Mouse (Mus musculus) lung, embryonic 14.5 days (tissue): ENCODE measurements around the gene H2afy. TPM values are rescaled to one million over a fixed set of nuclear protein-coding genes. Genes with fewer than 3 reads are reported as not detected.
A peak's percentile ranks its signal among the peaks of the same experiment; 100 is the strongest.

Experiments used
- ATAC-seq: fragments of 200-750 bp; cut with Nextera tagmentation; 2 replicates; pipeline ENCODE4 v1.8.0; 2017; ENCODE audit warnings: mild to moderate bottlenecking, moderate TSS enrichment, moderate library complexity; ENCODE audit not compliant: insufficient read depth
- DNase-seq: peaks from one replicate; pipeline ENCODE4 v3.0.0-alpha.2; 2015
- H3K27ac ChIP-seq: fragments of 300-500 bp; sonication (generic); 2 replicates; pipeline ENCODE4 v1.5.1; 2014; ENCODE audit warnings: low read depth, mild to moderate bottlenecking, moderate library complexity
- H3K27me3 ChIP-seq: fragments of 300-500 bp; sonication (generic); 2 replicates; pipeline ENCODE4 v1.6.1; 2014; ENCODE audit warnings: low read length, control low read depth; ENCODE audit not compliant: insufficient read depth
- H3K36me3 ChIP-seq: fragments of 300-500 bp; sonication (generic); 2 replicates; pipeline ENCODE4 v1.6.1; 2014; ENCODE audit warnings: control low read depth; ENCODE audit not compliant: insufficient read depth
- H3K4me1 ChIP-seq: fragments of 300-500 bp; sonication (generic); 2 replicates; pipeline ENCODE4 v1.6.1; 2014; ENCODE audit warnings: antibody characterized with exemption, control low read depth; ENCODE audit not compliant: insufficient read depth
- H3K4me2 ChIP-seq: fragments of 300-500 bp; sonication (generic); 2 replicates; pipeline ENCODE4 v1.6.1; 2014; ENCODE audit warnings: mild to moderate bottlenecking
- H3K4me3 ChIP-seq: fragments of 300-500 bp; sonication (generic); 2 replicates; pipeline ENCODE4 v1.5.1; 2014; ENCODE audit warnings: low read depth, low read length
- H3K9ac ChIP-seq: fragments of 300-500 bp; sonication (generic); 2 replicates; pipeline ENCODE4 v1.6.1; 2014
- H3K9me3 ChIP-seq: fragments of 300-500 bp; sonication (generic); 2 replicates; pipeline ENCODE4 v1.6.1; 2016; ENCODE audit warnings: low read depth, low read length, control low read depth
- CTCF ChIP-seq: IDR thresholded peaks from 2 replicates; pipeline ENCODE4 v1.5.1; 2016; ENCODE audit warnings: antibody characterized with exemption, low read depth
- WGBS: fragments of 180-500 bp; shearing (Covaris S2); extraction: QIAGEN DNeasy Blood & Tissue Kit; methylation state at CpG from one replicate; pipeline ENCODE4 v1.1.7; 2014; 5-methylcytosine and 5-hydroxymethylcytosine counted together
- polyA plus RNA-seq: library from polyadenylated mRNA; unstranded; fragments of >200 nt; fragmentation: Nextera tagmentation; extraction: Ambion mirVana; gene quantifications from 2 replicates; pipeline ENCODE4 v1.2.1, GENCODE M21; 2014

Gene H2afy
- polyA plus RNA-seq, 1 experiment from 2014 or later, result 377 TPM

GRCm38 (mm10) chr13:56088602-56089001 is 47.6 kb downstream of the H2afy start:
- H3K27ac ChIP-seq, result no peak overlapping the region
- peaks cover 69% of the 10 kb centered on the region for H3K36me3 ChIP-seq
- WGBS, result 72% methylated on average over 13 of the region's 13 CpGs
- TF ChIP-seq CTCF, result no peak
- H3K9me3 ChIP-seq, result no peaks in the 10 kb centered on the region
- no peak for DNase-seq
- no peak overlapping the region for H3K4me3 ChIP-seq
- H3K9ac ChIP-seq, result no peak overlapping the region
- H3K27me3 ChIP-seq, result no peaks in the 10 kb centered on the region
- no peak overlapping the region for H3K4me2 ChIP-seq
- no peak for ATAC-seq
- no peaks in the 10 kb centered on the region for H3K4me1 ChIP-seq

GRCm38 (mm10) chr13:56087936-56088335 is 48.2 kb downstream of the H2afy start:
- Histone ChIP-seq H3K9ac (no peak overlapping the region), H3K36me3 (peaks cover 74% of the 10 kb centered on the region), H3K4me1 (no peaks in the 10 kb centered on the region), H3K27ac (no peak overlapping the region), H3K9me3 (no peaks in the 10 kb centered on the region), H3K27me3 (no peaks in the 10 kb centered on the region), H3K4me2 (no peak overlapping the region), H3K4me3 (no peak overlapping the region)
- no peak for DNase-seq
- TF ChIP-seq CTCF, result no peak
- 49% methylated on average over 19 of the region's 19 CpGs for WGBS
- no peak for ATAC-seq

DNA sequence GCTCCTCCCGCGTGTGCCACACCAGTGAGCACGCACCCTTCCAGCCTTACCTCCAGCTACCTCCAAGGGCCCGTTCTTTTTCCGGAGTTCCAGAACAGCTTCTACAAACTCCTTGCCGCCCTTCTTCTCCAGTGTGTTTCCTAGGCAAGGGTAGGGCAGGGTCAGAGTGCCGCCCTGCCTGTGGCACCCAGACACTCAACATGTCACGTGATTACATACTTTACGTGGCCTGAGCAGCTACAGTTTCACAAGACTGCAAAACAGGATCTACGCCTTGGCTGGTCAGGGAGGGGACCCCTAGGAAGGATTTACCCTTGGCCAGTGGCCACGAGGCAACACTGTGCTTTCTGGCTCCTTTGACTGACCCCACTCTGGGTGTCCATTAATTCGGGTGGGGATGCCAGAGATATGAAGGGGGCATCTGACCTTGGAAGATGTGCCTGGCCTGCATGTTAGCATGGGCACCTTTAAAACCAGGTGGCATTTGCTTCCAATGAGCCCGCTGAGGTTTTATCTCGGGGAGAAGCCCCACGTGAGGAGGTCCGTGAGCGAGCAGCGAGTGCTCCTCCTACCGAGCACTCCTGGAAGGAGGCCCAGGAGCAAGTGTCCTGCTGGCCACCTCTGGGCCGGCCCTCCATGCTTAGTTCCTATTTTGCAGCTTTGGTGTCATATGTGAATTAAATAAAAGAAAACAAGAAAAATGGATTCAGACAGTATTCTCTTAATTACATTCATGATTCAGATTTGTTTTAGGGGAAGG is 51.8 kb downstream of the H2afy start:
- no peak for DNase-seq
- Histone ChIP-seq H3K36me3 (peaks cover 81% of the 10 kb centered on the region), H3K4me3 (no peak overlapping the region), H3K27me3 (no peaks in the 10 kb centered on the region), H3K27ac (no peak overlapping the region), H3K9ac (no peak overlapping the region), H3K4me1 (no peaks in the 10 kb centered on the region), H3K9me3 (no peaks in the 10 kb centered on the region), H3K4me2 (no peak overlapping the region)
- no peak for TF ChIP-seq CTCF
- ATAC-seq, result no peak
- 86% methylated on average over 20 of the region's 20 CpGs for WGBS

GRCm38 (mm10) chr13:56081656-56082055 is 54.5 kb downstream of the H2afy start:
- ATAC-seq (no peak), DNase-seq (peak; percentile 17)
- H3K27ac ChIP-seq, result no peak overlapping the region
- no peaks in the 10 kb centered on the region for H3K4me1 ChIP-seq
- peaks cover 82% of the 10 kb centered on the region for H3K36me3 ChIP-seq
- no peak for TF ChIP-seq CTCF
- H3K27me3 ChIP-seq, result no peaks in the 10 kb centered on the region
- H3K9ac ChIP-seq, result no peak overlapping the region
- 73% methylated on average over 5 of the region's 5 CpGs for WGBS
- no peaks in the 10 kb centered on the region for H3K9me3 ChIP-seq
- H3K4me2 ChIP-seq, result no peak overlapping the region
- H3K4me3 ChIP-seq, result no peak overlapping the region

DNA sequence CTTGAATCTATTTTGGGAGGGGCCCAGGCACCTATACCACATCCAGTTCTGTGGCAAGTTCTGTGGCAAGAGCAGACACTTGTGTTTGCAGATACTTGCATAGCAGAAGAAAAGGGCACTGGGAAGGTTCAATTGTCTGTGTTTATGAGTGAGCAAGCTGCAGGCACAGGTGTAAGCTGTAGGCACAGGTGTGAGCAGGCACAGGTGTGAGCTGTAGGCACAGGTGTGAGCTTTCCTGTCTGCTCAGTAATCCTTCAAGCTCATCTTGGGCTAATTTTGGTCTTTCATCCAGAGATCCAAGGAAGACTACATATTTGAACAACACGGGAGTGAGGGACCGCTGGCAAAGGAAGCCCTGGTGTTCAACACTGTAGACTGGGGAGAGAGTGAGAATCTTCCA is 56.5 kb downstream of the H2afy start:
- 88% methylated on average over 2 of the region's 2 CpGs for WGBS
- Histone ChIP-seq H3K4me1 (no peaks in the 10 kb centered on the region), H3K36me3 (peaks cover 85% of the 10 kb centered on the region), H3K9me3 (no peaks in the 10 kb centered on the region), H3K4me3 (no peak overlapping the region), H3K27ac (no peak overlapping the region), H3K4me2 (no peak overlapping the region), H3K27me3 (no peaks in the 10 kb centered on the region), H3K9ac (no peak overlapping the region)
- DNase-seq (no peak), ATAC-seq (no peak)
- TF ChIP-seq CTCF, result no peak

DNA sequence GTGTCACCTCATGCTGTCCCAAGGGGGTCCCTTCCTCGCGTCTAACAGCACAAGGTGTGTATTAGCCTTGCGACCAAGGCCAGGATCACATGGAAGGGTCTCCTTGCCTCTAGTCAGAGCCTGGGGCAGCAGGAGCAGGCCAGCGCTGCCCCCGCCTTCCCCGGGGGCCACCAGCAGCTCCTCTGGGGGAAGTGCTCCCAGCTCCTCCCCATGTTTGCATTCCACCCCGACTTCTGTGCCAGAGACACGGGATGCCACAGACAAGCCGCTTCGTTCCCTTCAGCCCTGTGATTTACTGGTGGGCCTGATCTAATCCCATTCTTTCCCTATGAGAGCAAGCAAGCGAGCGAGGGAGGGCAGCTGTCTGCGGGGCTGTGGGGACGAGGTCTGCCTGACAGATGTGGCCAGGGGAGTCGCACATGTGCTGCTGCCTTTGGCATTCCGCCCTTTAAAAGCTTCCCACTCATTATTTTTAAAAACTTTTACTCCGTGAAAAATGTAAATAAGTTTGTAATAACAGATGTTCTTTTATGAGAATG is 57.4 kb downstream of the H2afy start:
- Histone ChIP-seq H3K27me3 (no peaks in the 10 kb centered on the region), H3K27ac (no peak overlapping the region), H3K9ac (no peak overlapping the region), H3K4me3 (no peak overlapping the region), H3K9me3 (no peaks in the 10 kb centered on the region), H3K4me2 (no peak overlapping the region), H3K36me3 (peaks cover 89% of the 10 kb centered on the region), H3K4me1 (no peaks in the 10 kb centered on the region)
- WGBS, result 53% methylated on average over 17 of the region's 17 CpGs
- DNase-seq (peak; percentile 29), ATAC-seq (no peak)
- no peak for TF ChIP-seq CTCF

DNA sequence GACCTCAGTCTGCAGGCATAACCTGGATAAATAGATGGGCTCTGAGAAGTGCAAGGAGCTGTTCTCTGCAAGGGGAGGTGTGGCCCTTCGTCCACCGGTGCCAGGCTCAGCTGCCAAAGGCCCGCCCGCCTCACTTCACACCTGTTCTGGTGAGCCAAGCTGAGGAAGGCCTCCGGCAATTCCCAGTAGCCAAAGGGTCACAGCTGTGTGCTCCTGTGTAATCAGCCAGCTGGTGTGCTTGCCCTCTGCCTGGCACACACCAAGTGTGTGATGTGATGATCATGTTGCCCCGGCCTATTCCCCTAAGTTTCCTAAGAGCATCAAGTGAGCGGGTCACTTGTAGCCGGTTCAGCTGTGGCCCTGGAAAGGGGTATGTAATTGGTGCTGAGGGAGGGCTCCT is 60.2 kb downstream of the H2afy start:
- no peak for TF ChIP-seq CTCF
- no peak overlapping the region for H3K4me2 ChIP-seq
- no peak for ATAC-seq
- 78% methylated on average over 8 of the region's 8 CpGs for WGBS
- H3K9me3 ChIP-seq, result no peaks in the 10 kb centered on the region
- H3K4me1 ChIP-seq, result no peaks in the 10 kb centered on the region
- H3K27me3 ChIP-seq, result no peaks in the 10 kb centered on the region
- H3K27ac ChIP-seq, result no peak overlapping the region
- peaks cover 85% of the 10 kb centered on the region for H3K36me3 ChIP-seq
- H3K4me3 ChIP-seq, result no peak overlapping the region
- H3K9ac ChIP-seq, result no peak overlapping the region
- DNase-seq, result no peak
